Mouse (Mus musculus) kidney, embryonic 14.5 days (tissue): Measurements from ENCODE around the gene Cd46. TPM values are rescaled to one million over a fixed set of nuclear protein-coding genes. Genes with fewer than 3 reads are reported as not detected.

Experiments used
- ATAC-seq: fragments of 200-750 bp; cut with Nextera tagmentation; 2 replicates; pipeline ENCODE4 v1.8.0; 2017; ENCODE audit warnings: moderate number of reproducible peaks, mild to moderate bottlenecking, moderate TSS enrichment, moderate library complexity; ENCODE audit not compliant: low FRiP score, low TSS enrichment
- H3K27ac ChIP-seq: fragments of 300-500 bp; sonication (generic); 2 replicates; pipeline ENCODE4 v1.5.1; 2014; ENCODE audit warnings: low read depth, mild to moderate bottlenecking, low read length, moderate library complexity, mixed read lengths
- H3K27me3 ChIP-seq: fragments of 300-500 bp; sonication (generic); 2 replicates; pipeline ENCODE4 v1.6.1; 2014; ENCODE audit warnings: mild to moderate bottlenecking, low read length; ENCODE audit not compliant: control insufficient read depth, insufficient read depth
- H3K36me3 ChIP-seq: fragments of 300-500 bp; sonication (generic); 2 replicates; pipeline ENCODE4 v1.6.1; 2014; ENCODE audit warnings: low read length, mixed read lengths; ENCODE audit not compliant: control insufficient read depth, insufficient read depth
- H3K4me1 ChIP-seq: fragments of 300-500 bp; sonication (generic); 2 replicates; pipeline ENCODE4 v1.6.1; 2014; ENCODE audit warnings: low read length, mixed read lengths; ENCODE audit not compliant: control insufficient read depth, insufficient read depth
- H3K4me2 ChIP-seq: fragments of 300-500 bp; sonication (generic); replicated peaks from 2 replicates; pipeline ENCODE4 v1.6.1; 2014; ENCODE audit warnings: low read depth, mild to moderate bottlenecking, low read length
- H3K4me3 ChIP-seq: fragments of 300-500 bp; sonication (generic); 2 replicates; pipeline ENCODE4 v1.5.1; 2014; ENCODE audit warnings: mild to moderate bottlenecking, low read length
- H3K9ac ChIP-seq: fragments of 300-500 bp; sonication (generic); 2 replicates; pipeline ENCODE4 v1.6.1; 2014; ENCODE audit warnings: low read depth, mild to moderate bottlenecking, low read length, moderate library complexity
- H3K9me3 ChIP-seq: fragments of 300-500 bp; sonication (generic); 2 replicates; pipeline ENCODE4 v1.6.1; 2016; ENCODE audit warnings: low read length; ENCODE audit not compliant: control insufficient read depth
- WGBS: fragments of 180-500 bp; shearing (Covaris S2); extraction: QIAGEN DNeasy Blood & Tissue Kit; methylation state at CpG from one replicate; pipeline ENCODE4 v1.1.7; 2014; 5-methylcytosine and 5-hydroxymethylcytosine counted together
- polyA plus RNA-seq: library from polyadenylated mRNA; unstranded; fragments of >200 nt; fragmentation: Nextera tagmentation; extraction: Ambion mirVana; gene quantifications from 2 replicates; pipeline ENCODE4 v1.2.1, GENCODE M21; 2014

Cd46 gene
- polyA plus RNA-seq, 1 experiment from 2014 or later = 1.4 TPM

GRCm38 (mm10) chr1:195015281-195015680 is 76.8 kb downstream of the Cd46 start:
- Histone ChIP-seq H3K4me1 (0 out of 2 replicates have a peak, but pooled peaks cover 4% of the 10 kb centered on the region), H3K27me3 (no peaks in the 10 kb centered on the region), H3K4me2 (no peak overlapping the region), H3K4me3 (no peak overlapping the region), H3K9ac (no peak overlapping the region), H3K36me3 (no peaks in the 10 kb centered on the region), H3K27ac (no peak overlapping the region), H3K9me3 (no peaks in the 10 kb centered on the region)
- 93% methylated on average over 1 of the region's 1 CpGs for WGBS
- ATAC-seq = no peak

GRCm38 (mm10) chr1:195014201-195014885 is 77.7 kb downstream of the Cd46 start:
- Histone ChIP-seq H3K4me2 (no peak overlapping the region), H3K27me3 (no peaks in the 10 kb centered on the region), H3K4me3 (no peak overlapping the region), H3K9me3 (no peaks in the 10 kb centered on the region), H3K36me3 (no peaks in the 10 kb centered on the region), H3K9ac (no peak overlapping the region), H3K27ac (no peak overlapping the region), H3K4me1 (0 out of 2 replicates have a peak, but pooled peaks cover 4% of the 10 kb centered on the region)
- no peak for ATAC-seq
- WGBS = 42% methylated on average over 3 of the region's 3 CpGs

GRCm38 (mm10) chr1:195012531-195012930 is 79.5 kb downstream of the Cd46 start:
- Histone ChIP-seq H3K4me2 (no peak overlapping the region), H3K9me3 (no peaks in the 10 kb centered on the region), H3K9ac (no peak overlapping the region), H3K36me3 (no peaks in the 10 kb centered on the region), H3K4me3 (no peak overlapping the region), H3K4me1 (0 out of 2 replicates have a peak, but pooled peaks cover 4% of the 10 kb centered on the region), H3K27me3 (no peaks in the 10 kb centered on the region), H3K27ac (no peak overlapping the region)
- 89% methylated on average over 2 of the region's 2 CpGs for WGBS
- ATAC-seq = no peak

- H3K27me3 ChIP-seq = no peaks in the 10 kb centered on the region
- H3K4me1 ChIP-seq = no peaks in the 10 kb centered on the region
- H3K9me3 ChIP-seq = no peaks in the 10 kb centered on the region
- H3K4me3 ChIP-seq = no peak overlapping the region
- H3K4me2 ChIP-seq = no peak overlapping the region
- H3K27ac ChIP-seq = no peak overlapping the region
- ATAC-seq = no peak
- no peaks in the 10 kb centered on the region for H3K36me3 ChIP-seq
- H3K9ac ChIP-seq = no peak overlapping the region
Observed at GRCm38 (mm10) chr1:195006267-195006666, 85.8 kb downstream of the Cd46 start.

GRCm38 (mm10) chr1:195004194-195004593 is 87.9 kb downstream of the Cd46 start:
- Histone ChIP-seq H3K4me3 (no peak overlapping the region), H3K4me1 (no peaks in the 10 kb centered on the region), H3K4me2 (no peak overlapping the region), H3K9me3 (no peaks in the 10 kb centered on the region), H3K27me3 (no peaks in the 10 kb centered on the region), H3K9ac (no peak overlapping the region), H3K36me3 (no peaks in the 10 kb centered on the region), H3K27ac (no peak overlapping the region)
- no peak for ATAC-seq
- 73% methylated on average over 1 of the region's 1 CpGs for WGBS

GRCm38 (mm10) chr1:195003328-195003727 is 88.7 kb downstream of the Cd46 start:
- Histone ChIP-seq H3K27me3 (no peaks in the 10 kb centered on the region), H3K27ac (no peak overlapping the region), H3K4me1 (no peaks in the 10 kb centered on the region), H3K36me3 (no peaks in the 10 kb centered on the region), H3K9ac (no peak overlapping the region), H3K9me3 (no peaks in the 10 kb centered on the region), H3K4me2 (no peak overlapping the region), H3K4me3 (no peak overlapping the region)
- ATAC-seq = no peak
- WGBS = 82% methylated on average over 4 of the region's 4 CpGs

GRCm38 (mm10) chr1:194998396-194998795 is 93.7 kb downstream of the Cd46 start:
- Histone ChIP-seq H3K9ac (no peak overlapping the region), H3K4me3 (no peak overlapping the region), H3K27ac (no peak overlapping the region), H3K27me3 (no peaks in the 10 kb centered on the region), H3K9me3 (no peaks in the 10 kb centered on the region), H3K4me1 (no peaks in the 10 kb centered on the region), H3K4me2 (no peak overlapping the region), H3K36me3 (no peaks in the 10 kb centered on the region)
- 92% methylated on average over 1 of the region's 1 CpGs for whole genome bisulfite sequencing
- no peak for ATAC-seq

GRCm38 (mm10) chr1:194995196-194995595 is 96.9 kb downstream of the Cd46 start:
- Histone ChIP-seq H3K9me3 (no peaks in the 10 kb centered on the region), H3K4me1 (no peaks in the 10 kb centered on the region), H3K4me2 (no peak overlapping the region), H3K27me3 (no peaks in the 10 kb centered on the region), H3K4me3 (no peak overlapping the region), H3K36me3 (no peaks in the 10 kb centered on the region), H3K9ac (no peak overlapping the region), H3K27ac (no peak overlapping the region)
- no peak for ATAC-seq
- 68% methylated on average over 2 of the region's 2 CpGs for WGBS

GRCm38 (mm10) chr1:194994262-194994661 is 97.8 kb downstream of the Cd46 start:
- ATAC-seq = no peak
- Histone ChIP-seq H3K4me2 (no peak overlapping the region), H3K9me3 (no peaks in the 10 kb centered on the region), H3K9ac (no peak overlapping the region), H3K27me3 (no peaks in the 10 kb centered on the region), H3K4me1 (no peaks in the 10 kb centered on the region), H3K4me3 (no peak overlapping the region), H3K27ac (no peak overlapping the region), H3K36me3 (no peaks in the 10 kb centered on the region)
- WGBS = 63% methylated on average over 5 of the region's 5 CpGs
